Mouse (Mus musculus) erythroblast, embryonic 14.5 days (primary cell): ENCODE data around the gene Kcna4.

Experiments used
- GATA1 ChIP-seq: IDR thresholded peaks from 2 replicates; pipeline ENCODE4 v1.6.1; 2012; ENCODE audit warnings: low read length, inconsistent platforms, mixed read lengths
- TAL1 ChIP-seq: IDR thresholded peaks from 3 replicates; pipeline ENCODE4 v1.6.1; 2012; ENCODE audit warnings: low read length, inconsistent platforms, mixed read lengths

GRCm38 (mm10) chr2:107289990-107290696, at the start of gene Kcna4:
- no peak for TF ChIP-seq GATA1
- no peak for TF ChIP-seq TAL1
